Mouse (Mus musculus): ENCODE measurements at regions not wholly inside any gene's neighbourhood (a gene's known extent, or its start where the extent isn't known, plus 50 kb on each side); places are given as distances from the start of the nearest gene placed in this dataset.

- Histone ChIP-seq H3K36me3 (ENCODE audit: control insufficient read depth, insufficient read depth, low read length) (no peaks in the 10 kb centered on the region), H3K4me3 (replicated peaks; ENCODE audit: low read length) (no peak overlapping the region), H3K4me2 (replicated peaks; ENCODE audit: low read depth, low read length, severe bottlenecking) (no peak overlapping the region), H3K9ac (ENCODE audit: low read depth, low read length, severe bottlenecking) (no peak overlapping the region), H3K4me1 (ENCODE audit: control insufficient read depth, insufficient read depth, low read length) (no peaks in the 10 kb centered on the region), H3K27ac (replicated peaks; ENCODE audit: low read depth, low read length) (no peak overlapping the region), H3K9me3 (ENCODE audit: control insufficient read depth, low read length) (no peaks in the 10 kb centered on the region), H3K27me3 (ENCODE audit: control insufficient read depth, insufficient read depth, low read length) (no peaks in the 10 kb centered on the region)
- no peak for DNase-seq (ENCODE audit: low spot score)
- ATAC-seq (ENCODE audit: low FRiP score, low read depth), result no peak
- no peak for TF ChIP-seq POLR2A (IDR thresholded peaks at IDR 0.05; ENCODE audit: borderline replicate concordance, extremely low read depth, insufficient read depth, insufficient read length)
- WGBS, result 88% methylated on average over 2 of the region's 2 CpGs
Measured at GRCm38 (mm10) chr15:67902982-67903381, 1402.3 kb upstream of the Lrrc6 start.

GRCm38 (mm10) chr15:67901191-67901601, 1400.5 kb upstream of the Lrrc6 start:
- no peak overlapping the region for H3K9ac ChIP-seq (ENCODE audit: low read depth, low read length, severe bottlenecking)
- no peak overlapping the region for H3K4me2 ChIP-seq (replicated peaks; ENCODE audit: low read depth, low read length, severe bottlenecking)
- no peak overlapping the region for H3K4me3 ChIP-seq (replicated peaks; ENCODE audit: low read length)
- no peaks in the 10 kb centered on the region for H3K36me3 ChIP-seq (ENCODE audit: control insufficient read depth, insufficient read depth, low read length)
- no peak overlapping the region for H3K27ac ChIP-seq (replicated peaks; ENCODE audit: low read depth, low read length)
- H3K9me3 ChIP-seq (ENCODE audit: control insufficient read depth, low read length), result no peaks in the 10 kb centered on the region
- H3K4me1 ChIP-seq (ENCODE audit: control insufficient read depth, insufficient read depth, low read length), result no peaks in the 10 kb centered on the region
- H3K27me3 ChIP-seq (ENCODE audit: control insufficient read depth, insufficient read depth, low read length), result no peaks in the 10 kb centered on the region
- WGBS, result 84% methylated on average over 7 of the region's 7 CpGs
- DNase-seq (ENCODE audit: low spot score) (peak; percentile 3), ATAC-seq (ENCODE audit: low FRiP score, low read depth) (no peak)
- no peak for TF ChIP-seq POLR2A (IDR thresholded peaks at IDR 0.05; ENCODE audit: borderline replicate concordance, extremely low read depth, insufficient read depth, insufficient read length)

GRCm38 (mm10) chr15:67899772-67900171, 1399.1 kb upstream of the Lrrc6 start:
- WGBS, result 50% methylated on average over 6 of the region's 6 CpGs
- TF ChIP-seq POLR2A (IDR thresholded peaks at IDR 0.05; ENCODE audit: borderline replicate concordance, extremely low read depth, insufficient read depth, insufficient read length), result no peak

GRCm38 (mm10) chr15:67898959-67899403, 1398.3 kb upstream of the Lrrc6 start:
- ATAC-seq (ENCODE audit: low FRiP score, low read depth) (no peak), DNase-seq (ENCODE audit: low spot score) (peak; percentile 3)
- no peaks in the 10 kb centered on the region for H3K4me1 ChIP-seq (ENCODE audit: control insufficient read depth, insufficient read depth, low read length)
- no peaks in the 10 kb centered on the region for H3K36me3 ChIP-seq (ENCODE audit: control insufficient read depth, insufficient read depth, low read length)
- H3K27me3 ChIP-seq (ENCODE audit: control insufficient read depth, insufficient read depth, low read length), result no peaks in the 10 kb centered on the region
- H3K9me3 ChIP-seq (ENCODE audit: control insufficient read depth, low read length), result no peaks in the 10 kb centered on the region
- H3K9ac ChIP-seq (ENCODE audit: low read depth, low read length, severe bottlenecking), result no peak overlapping the region
- H3K4me2 ChIP-seq (replicated peaks; ENCODE audit: low read depth, low read length, severe bottlenecking), result no peak overlapping the region
- WGBS, result 75% methylated on average over 3 of the region's 3 CpGs
- no peak overlapping the region for H3K4me3 ChIP-seq (replicated peaks; ENCODE audit: low read length)
- no peak for TF ChIP-seq POLR2A (IDR thresholded peaks at IDR 0.05; ENCODE audit: borderline replicate concordance, extremely low read depth, insufficient read depth, insufficient read length)
- no peak overlapping the region for H3K27ac ChIP-seq (replicated peaks; ENCODE audit: low read depth, low read length)

More at GRCm38 (mm10) chr15:67899772-67900171, 1399.1 kb upstream of the Lrrc6 start:
- ATAC-seq (ENCODE audit: low FRiP score, low read depth), result peak; percentile 50; the same call in 1 of the 2 replicates
- H3K27me3 ChIP-seq (ENCODE audit: control insufficient read depth, insufficient read depth, low read length), result no peaks in the 10 kb centered on the region
- no peaks in the 10 kb centered on the region for H3K36me3 ChIP-seq (ENCODE audit: control insufficient read depth, insufficient read depth, low read length)
- DNase-seq (ENCODE audit: low spot score), result no peak
- no peaks in the 10 kb centered on the region for H3K9me3 ChIP-seq (ENCODE audit: control insufficient read depth, low read length)
- no peak overlapping the region for H3K4me3 ChIP-seq (replicated peaks; ENCODE audit: low read length)
- no peak overlapping the region for H3K27ac ChIP-seq (replicated peaks; ENCODE audit: low read depth, low read length)
- H3K4me2 ChIP-seq (replicated peaks; ENCODE audit: low read depth, low read length, severe bottlenecking), result no peak overlapping the region
- H3K4me1 ChIP-seq (ENCODE audit: control insufficient read depth, insufficient read depth, low read length), result no peaks in the 10 kb centered on the region
- no peak overlapping the region for H3K9ac ChIP-seq (ENCODE audit: low read depth, low read length, severe bottlenecking)

- ATAC-seq (ENCODE audit: low FRiP score, low read depth), result no peak
- Histone ChIP-seq H3K9ac (ENCODE audit: low read depth, low read length, severe bottlenecking) (no peak overlapping the region), H3K27ac (replicated peaks; ENCODE audit: low read depth, low read length) (no peak overlapping the region), H3K4me1 (ENCODE audit: control insufficient read depth, insufficient read depth, low read length) (no peaks in the 10 kb centered on the region), H3K4me2 (replicated peaks; ENCODE audit: low read depth, low read length, severe bottlenecking) (no peak overlapping the region), H3K9me3 (ENCODE audit: control insufficient read depth, low read length) (no peaks in the 10 kb centered on the region), H3K27me3 (ENCODE audit: control insufficient read depth, insufficient read depth, low read length) (no peaks in the 10 kb centered on the region), H3K36me3 (ENCODE audit: control insufficient read depth, insufficient read depth, low read length) (no peaks in the 10 kb centered on the region), H3K4me3 (replicated peaks; ENCODE audit: low read length) (no peak overlapping the region)
- TF ChIP-seq POLR2A (IDR thresholded peaks at IDR 0.05; ENCODE audit: borderline replicate concordance, extremely low read depth, insufficient read depth, insufficient read length), result no peak
- no peak for DNase-seq (ENCODE audit: low spot score)
- 46% methylated on average over 3 of the region's 3 CpGs for WGBS
Measured at GRCm38 (mm10) chr15:67892066-67892465, 1391.4 kb upstream of the Lrrc6 start.

Measured in limb, embryonic 14.5 days (tissue).